Mouse (Mus musculus): Measurements from ENCODE around the gene Fgd4.
"Not testable (repeated sequence)": the region's sequence is repeated elsewhere in the genome, so short reads cannot be mapped to it uniquely, and the experiment has no call there.

The Fgd4 gene

DNA sequence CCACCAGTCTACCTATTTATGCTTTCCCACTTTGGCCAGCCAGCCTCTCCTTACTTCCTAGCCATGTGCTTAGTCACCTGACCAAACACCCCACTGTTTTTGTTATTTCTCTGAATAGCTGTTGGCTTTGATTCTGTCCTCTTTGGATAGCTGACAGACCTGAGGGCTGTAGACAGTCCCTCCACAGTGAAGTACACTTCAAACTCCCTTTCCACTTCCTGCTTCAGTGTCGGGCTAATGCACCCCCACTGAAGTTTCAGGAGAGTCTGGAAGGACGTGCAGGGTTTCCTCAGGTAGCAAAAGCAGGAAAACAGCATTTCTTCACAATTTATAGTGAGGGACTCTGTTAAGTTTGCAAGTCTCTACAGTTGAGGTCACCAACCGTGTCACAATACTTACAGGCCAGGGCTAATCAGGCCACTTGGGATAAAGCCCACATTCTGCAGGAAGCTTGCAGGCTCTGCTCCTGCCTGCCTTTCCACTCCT lies 57.4 kb downstream of the Fgd4 start:
- DNase-seq (ENCODE audit: low read depth, low spot score) = no peak

DNA sequence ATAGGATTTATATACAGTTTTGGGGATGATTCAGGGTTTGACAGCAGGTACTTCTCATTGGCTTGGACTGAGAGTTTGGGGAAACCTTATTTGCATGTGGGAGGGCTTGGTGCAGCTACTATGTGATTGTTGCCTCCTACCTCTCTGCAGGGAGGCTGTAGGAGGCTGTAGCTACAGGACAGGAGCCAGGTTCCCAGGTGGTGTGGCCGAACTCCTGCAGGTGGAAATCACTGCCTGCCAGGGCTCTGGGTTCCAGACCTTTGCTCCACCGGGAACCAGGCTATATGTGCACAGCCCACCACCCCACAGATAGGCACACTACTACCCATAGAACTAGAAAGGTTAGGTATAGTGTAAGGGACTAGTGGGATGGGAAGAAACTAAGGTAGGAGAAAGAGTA lies 61.0 kb downstream of the Fgd4 start:
- DNase-seq (ENCODE audit: low read depth, low spot score) = not testable (repeated sequence)

DNA sequence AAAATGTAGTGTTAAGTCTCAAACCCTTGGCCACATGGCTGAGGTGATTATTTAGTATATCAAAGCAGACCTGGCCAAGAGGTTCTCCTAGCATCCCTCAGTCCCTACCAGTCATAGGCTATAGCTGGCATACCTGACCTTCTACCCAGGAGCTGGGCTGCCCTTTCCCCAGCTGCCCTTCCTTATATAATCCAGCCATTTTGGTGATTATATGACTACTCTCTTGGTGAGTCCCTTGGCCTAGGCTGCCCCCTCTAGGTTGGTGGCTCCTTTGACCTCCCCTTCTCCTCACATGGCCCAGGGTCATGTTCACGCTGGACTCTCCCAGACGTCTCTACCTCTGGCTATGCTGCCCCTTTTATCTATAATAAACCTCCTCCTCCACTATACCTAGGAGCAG lies 65.1 kb downstream of the Fgd4 start:
- DNase-seq (ENCODE audit: low read depth, low spot score) = no peak

DNA sequence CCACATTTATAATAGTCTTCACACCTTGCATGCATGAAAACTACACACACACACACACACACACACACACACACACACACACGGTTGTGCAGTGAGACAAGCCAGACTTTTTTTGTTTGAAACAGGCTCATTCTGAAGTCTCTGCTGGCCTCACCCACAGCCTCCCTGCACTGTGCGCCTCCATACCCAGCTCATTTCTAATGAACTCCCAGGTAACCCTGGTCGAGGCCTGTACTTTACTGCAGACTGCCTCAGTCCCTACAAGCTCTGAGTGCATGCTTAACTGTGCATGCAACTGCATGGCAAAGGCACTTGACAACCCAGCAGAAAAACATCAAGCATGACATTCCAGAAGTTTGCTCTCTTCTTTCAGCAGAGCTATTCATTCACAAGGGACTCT lies 72.3 kb downstream of the Fgd4 start:
- DNase-seq (ENCODE audit: low read depth, low spot score) = no peak

DNA sequence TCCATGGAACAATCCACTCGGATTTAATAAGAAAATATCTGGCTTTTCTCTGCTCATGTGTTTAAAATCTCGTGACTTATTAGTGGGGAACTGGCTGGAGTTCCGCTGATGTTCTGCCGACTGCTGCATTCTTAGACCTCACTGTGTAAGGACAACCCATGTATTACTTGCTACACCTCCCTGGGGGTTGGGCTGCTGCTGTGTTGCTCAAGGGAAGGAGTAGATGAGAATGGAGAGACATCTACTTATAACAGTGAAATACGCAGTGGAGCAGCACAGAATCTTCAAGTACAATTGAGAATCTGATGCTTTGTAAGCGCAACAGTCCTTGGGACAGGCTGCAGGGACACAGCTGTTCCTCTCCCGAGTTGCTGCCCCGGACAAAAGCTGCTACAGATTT lies 73.1 kb downstream of the Fgd4 start:
- DNase-seq (ENCODE audit: low read depth, low spot score) = no peak

DNA sequence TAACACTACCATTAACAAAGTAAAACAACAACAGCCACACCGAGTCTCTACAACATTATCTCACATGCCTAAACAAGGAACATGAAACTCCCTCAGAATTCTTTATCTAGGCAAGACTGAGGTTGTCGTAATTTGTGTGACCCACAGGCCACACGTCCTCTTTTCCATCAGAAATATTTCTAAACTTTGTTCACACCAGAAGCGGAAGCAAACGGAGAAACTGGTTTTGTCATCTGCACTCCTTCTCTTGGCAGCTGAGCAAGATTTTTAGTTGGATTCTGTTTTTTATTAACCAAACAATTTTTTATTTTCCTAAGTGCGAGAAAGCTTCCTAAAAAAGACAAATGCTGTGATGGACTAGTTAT lies 73.6 kb downstream of the Fgd4 start:
- DNase-seq (ENCODE audit: low read depth, low spot score) = no peak

DNA sequence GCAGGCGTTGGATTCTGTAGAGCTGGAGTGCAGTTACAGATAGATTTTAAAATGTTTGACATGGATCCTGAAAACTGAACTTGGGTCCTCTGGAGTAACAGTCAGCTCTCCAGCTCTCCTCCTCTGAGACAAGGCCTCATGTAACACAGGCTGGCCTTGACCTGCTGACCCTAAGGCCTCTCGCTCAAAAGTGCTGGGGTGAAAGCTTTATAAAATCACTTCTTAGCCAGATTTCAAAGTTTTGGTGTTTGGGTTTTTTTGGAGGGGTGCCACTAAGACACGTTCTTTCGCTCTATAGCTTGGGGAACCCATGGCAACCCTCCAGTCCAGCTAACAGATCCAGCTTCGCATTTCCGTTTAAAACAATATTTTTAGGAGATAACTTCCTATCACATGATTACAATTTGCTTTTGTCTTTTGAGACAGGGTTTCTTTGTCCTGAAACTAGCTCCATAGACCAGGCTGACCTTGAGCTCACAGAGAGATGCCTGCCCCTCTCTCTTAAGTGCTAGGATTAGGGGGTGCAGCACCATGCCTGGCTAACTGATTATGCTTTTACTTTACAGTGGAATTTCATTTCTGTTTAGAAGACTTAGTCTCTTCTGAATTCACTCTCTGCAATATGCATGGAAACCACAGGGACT lies 74.1 kb downstream of the Fgd4 start:
- DNase-seq (ENCODE audit: low read depth, low spot score) = no peak

DNA sequence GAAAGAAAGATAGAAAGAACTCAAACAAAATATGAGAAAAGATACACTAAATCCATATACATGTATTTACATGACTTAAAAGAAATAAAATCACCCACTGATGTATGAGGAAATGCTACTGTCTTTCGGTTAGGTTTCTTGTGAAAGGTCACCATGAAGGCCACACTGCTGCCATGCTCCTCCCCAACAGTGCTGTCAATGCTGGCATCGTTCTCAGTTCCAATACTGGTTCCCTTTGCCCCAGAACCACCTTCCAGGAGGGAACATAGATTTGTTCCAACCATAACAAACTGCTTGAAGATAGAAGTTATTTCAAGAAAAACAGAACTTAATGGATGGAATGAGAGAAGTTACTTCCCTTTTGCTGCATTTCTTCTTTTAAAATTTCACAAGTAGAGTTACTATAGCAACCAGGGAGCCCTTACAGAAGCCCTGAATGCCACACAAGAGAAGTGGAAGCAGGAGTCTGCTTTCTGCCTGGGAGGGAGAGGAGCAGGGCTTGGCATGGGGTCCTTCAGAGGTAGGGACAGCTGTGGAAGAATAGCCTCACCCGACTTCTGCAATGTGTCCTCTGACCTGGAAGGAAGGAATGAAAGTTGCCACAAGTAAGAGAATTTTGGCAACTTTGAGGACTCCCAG lies 75.0 kb downstream of the Fgd4 start:
- no peak for DNase-seq (ENCODE audit: low read depth, low spot score)

DNA sequence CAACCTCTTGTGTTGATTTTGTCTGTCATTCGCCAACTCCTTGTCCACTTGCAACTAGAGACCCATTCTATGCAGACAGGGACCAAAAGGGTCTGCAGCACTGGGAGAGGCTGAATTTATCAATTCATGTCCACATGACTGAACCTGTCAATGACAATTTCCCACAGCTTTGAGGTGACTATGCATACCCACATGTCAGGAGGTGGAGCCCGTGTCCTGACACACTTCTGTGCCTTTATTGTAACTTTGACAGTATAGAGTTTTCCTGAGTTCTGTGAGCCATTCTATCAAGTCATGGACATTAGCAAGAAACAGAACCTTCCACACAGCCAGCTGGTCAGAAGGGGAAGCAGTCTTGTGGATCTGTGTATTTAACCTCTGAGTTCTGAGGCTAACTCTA lies 76.7 kb downstream of the Fgd4 start:
- DNase-seq (ENCODE audit: low read depth, low spot score) = no peak

DNA sequence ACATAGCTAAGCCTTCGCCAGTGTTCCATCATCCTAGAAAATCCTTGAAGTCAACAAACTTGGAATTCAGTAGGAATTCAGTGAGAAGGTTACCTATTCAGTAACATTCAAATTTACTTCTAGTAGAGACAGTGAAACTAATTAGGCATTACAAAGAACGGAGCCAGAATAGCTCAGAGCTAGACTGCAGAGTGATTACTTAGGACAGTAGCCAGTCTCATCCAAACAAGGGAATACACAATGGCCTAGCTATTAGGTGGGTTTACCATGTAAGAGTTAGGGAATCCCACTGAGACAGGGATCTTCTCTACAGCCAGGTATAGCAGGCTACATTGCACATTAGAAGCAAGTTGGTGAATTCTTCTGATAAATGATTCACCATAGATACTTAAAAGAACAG lies 77.5 kb downstream of the Fgd4 start:
- DNase-seq (ENCODE audit: low read depth, low spot score) = not testable (repeated sequence)

DNA sequence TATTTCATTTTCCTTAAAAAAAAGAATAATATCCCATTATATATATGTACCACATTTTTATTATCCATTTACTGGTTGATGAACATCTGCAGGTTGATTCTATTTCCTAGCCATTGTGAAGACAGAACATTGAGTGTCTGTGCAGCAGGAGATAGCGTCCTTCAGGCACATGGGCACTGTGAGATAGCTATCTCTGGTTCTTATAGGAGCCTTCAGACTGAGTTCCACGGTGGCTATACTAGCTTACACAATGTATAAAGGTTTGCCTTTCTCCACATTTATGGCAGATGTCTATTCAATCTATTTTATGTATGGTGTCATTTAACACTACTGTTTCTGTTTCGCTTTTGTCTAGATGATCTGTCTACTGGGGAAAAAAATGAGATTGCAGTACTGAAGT lies 98.9 kb downstream of the Fgd4 start:
- DNase-seq (ENCODE audit: low read depth, low spot score) = no peak

DNA sequence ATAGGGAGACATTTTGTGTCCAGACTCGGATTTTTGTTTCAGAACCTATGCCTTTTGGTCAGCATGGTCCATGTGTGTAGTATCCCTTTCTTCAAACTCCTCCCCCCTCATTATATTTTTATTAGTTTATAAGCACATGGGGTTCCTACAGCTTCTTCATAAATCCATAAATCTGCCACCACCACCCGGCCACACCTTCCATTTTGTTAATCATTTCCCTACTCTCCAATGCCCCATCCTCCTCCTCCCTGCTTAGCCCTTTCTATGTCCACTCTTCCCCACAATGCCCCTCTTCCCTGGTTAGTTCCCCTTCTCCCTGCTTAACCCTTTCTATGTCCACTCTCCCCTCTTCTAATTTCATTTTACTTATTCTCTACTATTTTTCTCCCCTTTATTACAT lies 99.4 kb downstream of the Fgd4 start:
- DNase-seq (ENCODE audit: low read depth, low spot score) = no peak

DNA sequence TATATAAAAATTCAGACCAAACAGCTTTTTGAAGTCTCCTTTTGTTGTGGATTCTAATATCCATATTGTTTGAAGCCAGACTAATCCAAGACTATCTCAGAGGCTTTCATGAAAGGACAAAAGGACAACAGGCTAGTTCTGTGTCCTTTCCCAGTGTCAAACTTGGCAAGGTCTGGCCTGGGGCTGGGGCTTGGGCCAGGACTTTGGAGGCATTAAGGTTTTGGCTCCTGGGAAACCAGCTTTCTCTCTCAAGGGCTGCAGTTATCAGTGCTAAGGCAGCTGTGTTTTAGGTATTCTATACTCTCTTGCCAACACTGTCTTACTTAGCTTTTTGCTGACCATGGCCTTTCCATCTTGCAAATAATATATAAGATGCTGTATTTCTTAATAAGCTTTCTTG lies 101.6 kb downstream of the Fgd4 start:
- no peak for DNase-seq (ENCODE audit: low read depth, low spot score)

DNA sequence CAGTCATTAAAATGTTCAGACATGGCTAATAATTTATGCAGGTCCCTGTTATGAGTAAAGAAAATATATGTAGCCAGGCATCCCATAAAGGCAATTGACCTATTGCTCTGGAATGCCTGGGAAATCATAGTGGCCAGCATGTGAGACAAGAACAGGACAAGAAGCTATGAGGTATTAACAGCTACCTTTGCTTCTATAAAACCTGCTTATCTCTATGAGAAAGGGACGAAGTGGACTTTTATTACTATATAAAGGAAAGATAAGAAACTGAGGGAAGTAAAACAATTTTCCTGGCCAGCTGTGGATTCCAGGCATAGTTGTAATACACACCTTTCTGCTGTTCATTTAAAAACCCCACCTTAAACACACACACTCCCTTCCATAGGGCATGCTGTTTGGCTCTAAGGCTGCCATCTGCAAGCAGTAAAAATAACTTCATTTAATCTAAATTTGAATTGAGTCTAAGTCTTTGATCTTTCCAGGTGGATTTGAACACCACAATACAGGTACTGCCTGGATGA lies 114.8 kb downstream of the Fgd4 start:
- no peak for DNase-seq (ENCODE audit: low read depth, low spot score)

DNA sequence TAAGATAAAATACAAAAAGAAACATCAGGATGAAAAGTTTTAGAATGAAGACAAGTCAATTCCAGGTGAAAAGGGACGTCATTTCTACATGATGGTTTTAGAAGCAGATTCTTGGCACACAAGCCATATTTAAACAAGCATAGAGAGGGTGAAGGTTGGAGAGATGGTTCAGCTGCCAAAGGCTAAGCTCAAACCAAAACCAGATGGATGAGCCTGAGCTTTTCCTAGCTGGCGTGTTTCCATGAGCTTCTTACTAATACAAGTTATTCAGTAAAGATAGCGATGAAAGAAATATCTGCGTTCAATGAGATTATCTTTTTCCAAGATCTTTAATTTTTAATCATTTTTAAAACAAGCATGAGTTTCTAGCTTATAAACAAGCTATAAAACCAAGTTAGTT lies 115.7 kb downstream of the Fgd4 start:
- no peak for DNase-seq (ENCODE audit: low read depth, low spot score)

DNA sequence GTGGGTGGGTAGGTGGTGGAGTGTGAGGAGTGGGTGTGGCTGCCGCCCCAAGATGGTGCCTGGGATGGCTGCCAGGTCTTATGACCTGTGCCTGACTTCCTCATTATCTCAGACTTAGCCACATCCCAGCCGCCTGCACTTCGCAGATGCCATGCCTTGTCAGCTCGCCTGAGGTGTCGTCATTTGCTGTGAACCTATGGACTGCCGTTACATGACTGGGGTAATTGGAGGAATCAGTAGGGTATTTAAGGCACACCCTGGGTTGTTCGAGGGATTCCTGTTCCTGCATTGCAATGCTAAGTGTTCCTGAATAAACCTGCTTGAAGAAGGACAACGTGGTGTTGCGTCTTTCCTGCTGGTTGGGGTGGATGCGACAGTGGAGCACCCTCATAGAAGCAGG lies 126.9 kb downstream of the Fgd4 start:
- not testable (repeated sequence) for DNase-seq (ENCODE audit: low read depth, low spot score)

DNA sequence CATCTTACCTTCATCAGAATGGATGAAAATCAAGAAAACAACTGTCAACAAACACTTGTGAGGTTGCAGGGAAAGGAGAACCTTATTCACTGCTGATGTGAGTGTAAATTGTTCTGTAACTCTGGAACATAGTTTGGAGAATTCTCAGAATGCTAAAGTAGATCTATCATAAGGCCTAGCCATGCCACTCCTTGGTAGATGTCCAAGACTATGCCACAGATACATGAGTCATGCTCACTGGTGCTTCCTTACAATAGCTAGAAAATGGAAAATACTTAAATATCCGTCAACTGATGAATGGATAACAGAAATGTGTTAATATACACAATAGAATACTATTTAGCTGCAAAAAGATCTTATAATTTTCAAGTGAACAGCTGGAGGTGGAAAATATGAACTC lies 150.3 kb downstream of the Fgd4 start:
- DNase-seq (ENCODE audit: low read depth, low spot score) = no peak

DNA sequence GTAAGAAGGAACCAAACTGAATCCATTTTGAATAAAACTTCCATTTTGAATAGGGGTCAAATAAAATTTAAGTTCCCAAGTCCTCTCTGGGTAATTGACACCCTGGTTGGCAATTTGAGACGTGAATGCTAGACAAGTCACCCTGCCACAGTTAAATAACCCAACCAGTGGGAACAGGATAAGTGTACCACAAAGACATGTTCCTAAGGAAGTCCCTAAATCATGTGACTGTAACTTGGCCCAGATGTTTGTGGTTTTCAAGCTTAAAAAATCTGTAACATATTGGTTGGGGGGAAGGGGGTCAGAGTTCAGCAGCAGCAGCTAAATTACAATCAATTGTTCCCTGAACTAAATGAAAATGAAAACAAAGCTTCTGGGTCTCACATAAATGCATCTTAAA lies 161.9 kb downstream of the Fgd4 start:
- DNase-seq (ENCODE audit: low read depth, low spot score) = no peak

DNA sequence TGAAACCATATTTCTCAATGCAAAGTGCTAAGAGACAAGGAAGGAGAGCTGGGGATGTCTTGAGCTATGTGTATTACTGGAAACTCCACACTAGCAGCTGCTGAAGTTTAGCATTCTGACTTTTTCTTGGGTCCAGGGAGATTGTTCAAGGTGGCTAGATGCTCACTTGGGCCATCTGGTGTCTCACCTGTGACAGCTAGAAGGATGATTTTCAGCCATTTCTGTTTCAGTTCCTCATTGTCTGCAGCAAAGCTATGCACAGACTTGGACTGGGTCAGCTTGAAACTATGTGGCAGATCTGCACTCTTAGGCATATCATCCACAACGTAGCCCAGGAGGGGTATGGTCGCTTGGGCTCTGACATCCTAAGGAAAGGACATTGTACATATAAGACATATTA lies 177.9 kb downstream of the Fgd4 start:
- DNase-seq (ENCODE audit: low read depth, low spot score) = no peak

DNA sequence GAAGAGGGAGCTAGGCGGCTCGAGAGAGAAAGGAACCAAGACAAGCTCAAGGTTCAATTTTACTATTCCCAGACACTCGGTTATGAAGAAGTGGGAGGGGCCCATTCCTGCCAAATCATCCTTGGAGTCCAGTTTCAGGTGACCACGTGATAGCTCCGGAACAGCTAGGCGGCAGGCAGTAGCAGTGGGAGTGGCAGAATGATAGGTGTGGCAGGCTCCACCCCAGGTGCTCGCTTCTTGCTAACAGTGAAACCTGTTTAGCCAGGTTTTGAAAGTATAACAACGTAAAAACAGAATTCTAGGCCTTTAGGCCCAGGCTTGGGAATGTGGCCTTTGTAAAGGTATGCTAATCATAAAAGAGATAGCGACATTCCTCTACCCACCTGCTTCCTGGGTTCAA lies 233.1 kb downstream of the Fgd4 start:
- DNase-seq (ENCODE audit: low read depth, low spot score) = not testable (repeated sequence)

Data from c-Kit-negative CD71-positive TER-119-positive erythroid progenitor cells, embryonic 14.5 days (primary cell).